Mouse (Mus musculus) mouse trophoblast stem cell (cell line): ENCODE measurements at regions not wholly inside any gene's neighbourhood (a gene's known extent, or its start where the extent isn't known, plus 50 kb on each side); places are given as distances from the start of the nearest gene placed in this dataset.

Experiments
- in situ Hi-C, 2 experiments: fragments of 300-500 bp; cut with MseI, MboI; formaldehyde crosslinking; loops; 2 replicates in 1 of 2; 3 replicates in 1 of 2; pipeline ENCODE4 v1.15.1; 2025

DNA sequence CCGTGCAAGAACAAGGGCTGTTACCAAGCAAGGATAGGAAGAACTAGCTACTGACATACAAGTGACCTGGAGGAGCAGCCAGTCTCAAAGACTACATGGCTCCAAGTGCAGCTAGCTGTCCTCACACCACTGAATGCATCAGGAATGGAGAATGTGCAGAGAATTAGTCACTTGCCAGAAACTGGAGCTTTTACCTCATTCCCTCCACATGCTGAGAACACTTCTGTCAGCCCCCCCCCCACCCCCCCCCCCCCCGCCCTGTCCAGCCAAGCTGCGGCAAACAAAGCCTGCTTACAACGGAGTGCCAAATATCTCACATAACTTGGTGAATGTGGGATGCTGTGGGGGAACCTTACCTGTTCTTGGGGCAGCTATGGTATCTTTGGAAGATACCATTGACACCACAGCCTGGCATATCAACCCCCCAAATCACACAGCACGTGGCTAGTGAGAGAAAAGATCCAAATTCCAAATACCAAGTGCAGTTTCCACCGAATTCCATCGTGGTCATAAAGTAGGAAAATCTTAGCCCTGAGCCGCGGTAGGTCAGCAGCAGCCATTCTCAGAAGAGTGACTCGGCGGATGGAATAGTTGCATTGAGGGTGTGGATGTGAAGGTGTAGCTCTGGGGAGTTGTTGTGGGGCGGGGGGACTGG is 126.3 kb downstream of the Gadd45g start:
- in situ Hi-C loops, result loop anchor here in 1 of 2 experiments (10.0 kb wide), 1 partner anchor 128 kb away; the partner anchor contains the start of gene Gadd45g

DNA sequence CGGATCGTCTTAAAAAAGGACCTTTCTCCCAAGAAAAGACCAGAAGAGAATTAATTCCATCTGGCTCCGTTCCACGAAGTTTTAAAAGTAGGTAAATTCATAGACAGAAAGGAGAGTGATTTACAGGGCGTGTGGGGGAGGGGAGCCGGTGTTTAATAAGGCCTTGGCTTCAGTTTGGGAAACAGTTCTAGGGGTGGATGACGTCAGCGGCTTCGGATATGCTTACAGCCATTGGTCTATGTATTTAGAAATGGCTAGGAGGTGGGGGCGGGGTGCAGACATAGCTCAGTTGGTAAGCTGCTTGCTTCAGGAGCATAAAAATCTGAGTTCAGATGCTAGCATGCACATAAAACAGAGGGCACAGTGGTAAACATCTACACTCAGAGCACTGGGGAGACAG is 127.0 kb downstream of the Gadd45g start:
- in situ Hi-C loops, result loop anchor here in 1 of 2 experiments (10.0 kb wide), 1 partner anchor 129 kb away; the partner anchor contains the start of gene Gadd45g

DNA sequence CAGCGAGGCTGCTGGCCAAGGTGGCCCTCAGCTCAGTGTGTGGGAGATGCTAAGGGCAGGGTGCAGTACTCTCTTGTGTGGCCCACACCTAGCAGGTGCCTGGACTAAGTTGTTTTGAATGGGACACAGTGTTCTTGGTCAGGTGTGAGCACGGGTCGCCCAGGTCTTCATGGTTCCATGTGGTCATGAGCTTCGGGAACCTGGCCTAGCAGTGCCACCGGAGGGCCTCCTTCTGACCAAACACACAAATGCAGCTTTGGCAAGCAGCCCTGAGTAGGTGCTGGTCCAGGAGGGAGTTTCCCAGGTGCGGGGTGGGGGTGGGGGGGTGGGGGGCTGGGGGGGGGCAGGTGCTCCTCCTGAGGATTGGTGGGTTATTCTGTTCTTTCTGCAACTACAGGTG is 127.6 kb downstream of the Gadd45g start:
- in situ Hi-C loops, result loop anchor here in 1 of 2 experiments (10.0 kb wide), 1 partner anchor 129 kb away; the partner anchor contains the start of gene Gadd45g

DNA sequence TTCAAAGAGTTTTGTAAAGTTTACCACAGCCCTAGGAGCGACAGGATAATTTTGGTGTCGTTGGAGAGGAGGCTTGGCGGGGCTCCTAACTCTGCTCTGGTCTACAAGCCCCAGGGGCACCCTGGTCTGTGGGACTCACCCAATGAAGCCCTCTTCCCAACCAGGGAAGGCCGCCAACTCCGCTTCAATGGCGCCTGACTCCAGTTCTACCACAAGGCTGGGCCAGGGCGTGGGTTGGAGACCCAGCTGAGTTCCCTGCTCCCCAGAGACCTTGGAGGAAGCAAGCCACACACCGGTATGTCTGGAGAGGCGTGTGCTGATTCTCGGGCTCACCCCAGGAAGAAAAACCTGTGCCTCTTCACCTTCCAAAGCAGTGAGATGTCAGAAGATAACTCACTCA is 128.9 kb downstream of the Gadd45g start:
- in situ Hi-C loops, result loop anchor here in 1 of 2 experiments (10.0 kb wide), 1 partner anchor 131 kb away; the partner anchor contains the start of gene Gadd45g

DNA sequence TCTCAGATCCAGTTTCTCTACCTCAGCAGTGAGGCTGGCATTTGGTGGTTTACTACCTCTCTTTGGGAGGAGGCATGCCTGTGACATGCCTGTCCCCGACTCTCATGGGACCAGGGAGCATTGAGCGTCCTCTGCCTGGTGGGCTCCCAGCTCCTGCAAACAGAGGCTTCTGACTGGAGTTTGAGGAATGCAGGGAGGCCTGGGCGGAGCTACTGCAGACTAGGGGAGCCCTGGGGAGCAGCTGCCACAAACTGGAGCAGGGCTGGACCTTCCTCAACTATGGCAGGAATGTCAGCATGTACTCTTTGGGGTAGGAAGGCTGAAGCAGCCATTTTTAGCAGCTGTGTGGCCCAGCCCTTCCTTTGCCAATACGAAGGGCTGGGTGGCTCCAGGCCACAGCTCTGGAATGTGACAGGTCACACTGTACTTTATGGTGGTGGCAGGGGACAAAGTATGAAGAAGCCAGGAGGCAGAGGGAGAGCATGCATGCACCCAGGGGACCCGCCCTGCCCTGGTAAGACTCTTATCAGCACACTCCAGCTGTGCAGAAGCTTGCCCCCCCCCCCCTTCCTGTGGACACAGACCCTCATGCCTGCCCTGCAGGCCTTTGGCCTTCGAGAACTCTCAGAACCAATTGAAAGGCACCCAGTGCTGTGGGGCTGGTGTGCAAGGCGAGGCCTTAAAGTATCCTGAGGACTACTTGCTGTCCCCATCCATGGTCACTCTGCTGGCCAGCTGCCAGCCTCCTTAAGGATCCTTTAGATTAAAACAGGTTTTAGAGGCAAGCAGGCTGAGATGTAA is 129.5 kb downstream of the Gadd45g start:
- in situ Hi-C loops, result loop anchor here in 1 of 2 experiments (10.0 kb wide), 1 partner anchor 131 kb away; the partner anchor contains the start of gene Gadd45g

GRCm38 (mm10) chr13:51976620-51977214 is 130.2 kb downstream of the Gadd45g start:
- in situ Hi-C loops, result loop anchor here in 1 of 2 experiments (10.0 kb wide), 1 partner anchor 132 kb away; the partner anchor contains the start of gene Gadd45g

GRCm38 (mm10) chr13:51979301-51979977 is 133.0 kb downstream of the Gadd45g start:
- in situ Hi-C loops, result loop anchor here in 1 of 2 experiments (10.0 kb wide), 1 partner anchor 135 kb away; the partner anchor contains the start of gene Gadd45g

GRCm38 (mm10) chr13:51980344-51980743 is 133.9 kb downstream of the Gadd45g start:
- in situ Hi-C loops, result no loop called here

GRCm38 (mm10) chr13:51983002-51983401 is 136.5 kb downstream of the Gadd45g start:
- in situ Hi-C loops, result no loop called here

DNA sequence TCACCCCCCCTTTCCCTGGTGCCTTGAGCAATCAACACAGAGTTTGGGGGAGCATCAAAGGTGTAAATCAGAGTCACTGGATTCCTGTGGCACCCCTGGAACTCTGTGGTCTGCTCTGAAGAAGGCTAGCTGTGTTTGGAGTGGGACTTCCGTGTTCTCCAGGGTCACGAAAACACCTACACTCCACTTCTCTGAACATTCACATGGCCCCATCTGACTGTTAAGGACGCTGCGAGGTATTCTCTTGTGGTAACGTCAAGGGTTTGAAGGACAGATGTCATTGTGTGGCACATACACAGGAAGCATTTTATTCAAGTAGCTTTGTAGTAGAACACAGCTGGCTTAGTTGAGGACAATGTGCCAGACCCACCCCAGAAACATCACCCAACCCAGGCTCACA is 137.1 kb downstream of the Gadd45g start:
- in situ Hi-C loops, result no loop called here

- in situ Hi-C loops, result no loop called here
Measured at GRCm38 (mm10) chr13:51991339-51991738, 144.9 kb downstream of the Gadd45g start.

- in situ Hi-C loops, result no loop called here
Measured at GRCm38 (mm10) chr13:51992878-51993277, 146.4 kb downstream of the Gadd45g start.

DNA sequence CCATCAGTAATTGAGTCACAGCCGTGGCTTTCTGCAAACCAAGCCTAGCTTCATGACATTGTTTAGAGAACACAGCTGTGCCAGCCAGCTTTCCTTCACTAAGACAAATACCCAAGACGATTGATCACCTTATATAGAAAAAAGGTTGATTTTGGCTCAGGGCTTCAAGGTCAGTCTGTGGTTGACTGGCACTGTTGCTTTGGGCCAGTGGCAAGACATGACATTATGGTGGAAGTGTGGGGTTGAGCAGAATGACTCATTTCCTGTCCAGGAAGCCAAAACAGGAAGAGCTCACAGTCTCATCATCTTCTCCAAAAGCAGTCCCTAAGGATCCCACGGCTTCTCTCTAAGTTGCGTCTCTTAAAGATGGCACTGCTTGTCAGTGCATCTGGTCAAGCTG is 149.7 kb downstream of the Gadd45g start:
- in situ Hi-C loops, result no loop called here

DNA sequence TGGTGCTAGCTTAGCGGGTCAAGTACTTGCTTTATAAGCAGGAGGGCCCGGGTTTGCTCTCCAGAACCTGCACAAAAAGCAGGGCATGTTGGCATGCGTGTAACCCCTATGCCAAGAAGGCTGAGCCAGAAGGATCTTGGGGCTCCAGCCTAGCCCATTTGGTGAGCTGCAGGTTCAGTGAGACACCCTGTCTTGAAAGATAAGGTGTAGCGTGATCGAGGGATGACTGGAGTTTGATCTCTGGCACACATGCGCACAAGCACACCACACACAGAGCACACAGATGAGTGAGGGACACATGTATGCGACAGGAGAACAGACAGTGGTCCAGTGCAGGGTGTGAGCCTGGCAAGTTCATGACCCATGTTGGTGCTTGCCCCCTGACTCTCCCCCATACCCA is 152.1 kb downstream of the Gadd45g start:
- in situ Hi-C loops, result no loop called here

- in situ Hi-C loops, result no loop called here
Measured at GRCm38 (mm10) chr13:52001811-52002210, 155.3 kb downstream of the Gadd45g start.

DNA sequence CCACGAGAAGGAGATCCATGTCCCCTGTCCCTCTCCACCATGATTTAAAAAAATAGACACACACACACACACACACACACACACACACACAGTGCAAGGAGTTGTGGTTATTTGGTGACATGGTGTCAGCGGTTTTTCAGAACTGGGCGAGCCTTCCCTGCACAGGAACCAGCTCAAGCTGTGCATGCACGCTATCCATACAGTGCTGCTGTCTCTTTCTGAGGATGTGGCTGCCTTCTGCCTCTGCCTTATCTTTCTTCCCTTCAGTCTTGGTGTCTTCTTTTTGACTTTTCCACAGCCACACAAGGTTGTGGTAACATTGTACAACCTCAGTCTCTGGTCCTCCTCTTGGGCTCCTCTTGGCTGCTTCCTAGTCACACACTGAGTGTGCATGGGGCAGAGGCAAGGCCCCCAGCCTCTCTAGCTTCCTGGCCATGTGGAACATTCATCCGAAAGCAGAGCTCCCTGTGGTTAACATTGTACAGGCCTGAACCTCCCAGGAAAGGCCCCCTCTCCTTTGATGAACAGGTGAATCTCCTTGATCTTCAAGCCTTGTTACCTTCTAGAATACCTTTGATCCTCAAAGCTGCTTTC is 157.6 kb downstream of the Gadd45g start:
- in situ Hi-C loops, result no loop called here

DNA sequence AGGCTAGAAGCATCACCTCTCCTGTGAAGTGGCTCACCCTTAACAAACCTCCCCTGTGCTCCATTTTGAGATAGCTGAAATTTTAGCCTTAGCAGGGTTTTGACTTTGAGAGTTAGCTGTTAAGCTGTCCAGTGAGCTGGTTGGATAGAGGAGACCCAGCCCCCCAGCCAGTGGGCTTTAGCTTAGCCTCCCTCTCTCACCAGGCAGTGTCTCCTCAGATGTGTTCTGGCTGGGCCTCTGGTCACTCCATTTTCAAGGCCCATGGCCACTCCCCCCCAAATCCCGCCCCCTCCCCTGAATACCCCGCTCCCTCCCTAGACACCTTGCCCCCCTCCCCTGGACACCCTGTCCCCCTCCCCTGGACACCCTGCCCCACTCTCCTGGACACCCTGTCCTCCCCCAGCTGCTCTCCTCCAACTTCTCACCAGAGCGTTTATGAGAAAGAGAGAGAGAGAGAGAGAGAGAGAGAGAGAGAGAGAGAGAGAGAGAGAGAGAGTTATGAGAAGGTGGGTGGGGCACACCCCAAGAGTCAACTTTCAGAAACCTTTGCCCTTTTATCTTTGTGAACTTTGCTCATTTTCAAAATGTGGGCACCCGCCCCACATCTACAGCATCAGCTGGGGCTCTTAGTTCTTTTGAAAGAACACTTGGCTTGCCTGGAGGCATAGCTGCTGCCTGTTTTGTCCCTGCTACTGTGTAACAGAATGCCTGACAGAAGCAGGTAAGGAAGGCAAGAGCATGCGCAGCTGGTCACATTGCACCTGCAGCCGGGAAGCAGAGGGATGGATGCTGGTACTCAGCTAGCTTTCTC is 161.3 kb downstream of the Gadd45g start:
- in situ Hi-C loops, result no loop called here

DNA sequence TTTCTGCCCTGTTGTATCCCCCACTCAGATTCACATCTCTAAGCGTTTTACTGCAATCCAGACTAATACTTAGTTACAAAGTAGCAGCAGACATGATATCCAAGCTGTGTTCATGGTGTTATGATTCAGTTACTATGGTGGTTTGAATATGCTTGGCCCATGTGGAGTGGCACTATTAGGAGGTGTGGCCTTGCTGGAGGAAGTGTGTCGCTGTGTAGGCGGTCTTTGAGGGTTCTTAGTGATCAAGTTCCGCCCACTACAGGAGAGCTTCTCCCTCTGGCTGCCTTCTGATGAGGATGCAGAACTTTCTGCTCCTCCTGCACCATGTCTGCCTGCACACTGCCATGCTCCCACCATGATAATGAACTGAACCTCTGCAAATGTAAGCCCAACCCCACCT is 162.8 kb downstream of the Gadd45g start:
- in situ Hi-C loops, result no loop called here

GRCm38 (mm10) chr13:52009766-52010165 is 163.3 kb downstream of the Gadd45g start:
- in situ Hi-C loops, result no loop called here

DNA sequence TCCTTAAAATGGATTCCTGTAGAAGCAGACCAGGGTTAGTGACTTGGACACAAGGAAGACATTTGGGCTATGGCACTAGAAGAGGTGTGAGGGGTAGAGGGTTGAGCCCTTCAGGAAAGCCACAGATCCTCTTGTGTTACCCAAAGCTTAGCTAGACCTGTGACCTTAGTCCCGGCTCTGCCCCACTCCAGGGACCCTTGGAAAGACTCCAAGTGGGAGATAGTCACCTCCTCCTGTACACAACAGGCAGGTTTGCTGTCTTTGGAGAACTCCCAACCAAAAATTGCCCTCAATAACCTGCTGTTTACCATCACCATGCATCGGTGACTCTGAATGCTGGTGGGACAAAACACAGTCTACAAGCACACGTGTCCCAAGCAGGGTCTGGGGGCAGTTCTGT is 164.5 kb downstream of the Gadd45g start:
- in situ Hi-C loops, result no loop called here
